Mouse (Mus musculus): ENCODE measurements around the gene Trio.

- TF ChIP-seq CTCF (IDR thresholded peaks at IDR 0.05; ENCODE audit: low read depth) (no peak), EP300 (IDR thresholded peaks at IDR 0.05; ENCODE audit: low read depth) (no peak)
Measured at GRCm38 (mm10) chr15:27810793-27811488, 214.7 kb downstream of the Trio start.

All from liver, postnatal 0 days (tissue).